ENCODE assay signal across 21 mouse cellular contexts in the genomic region with DNA sequence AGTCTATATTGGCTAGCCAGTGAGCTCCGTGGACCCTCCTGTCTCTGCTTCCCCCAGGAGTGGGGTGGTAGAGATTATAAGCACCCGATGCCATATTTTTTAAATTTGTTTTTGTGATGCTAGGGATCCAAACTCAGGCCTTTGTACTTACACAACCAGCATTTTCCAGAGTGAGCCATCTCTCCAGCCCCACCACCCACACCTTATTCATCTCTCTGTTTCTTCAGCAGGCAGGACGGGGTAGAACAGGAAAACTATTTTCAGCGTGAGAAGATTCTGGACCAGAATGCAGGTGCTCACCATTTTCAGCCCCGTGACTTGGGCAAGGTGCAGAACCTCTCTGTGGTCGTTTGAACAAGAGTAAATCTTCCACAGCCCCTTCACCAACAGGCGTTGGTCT. TPM values are rescaled to one million over a fixed set of nuclear protein-coding genes. Genes with fewer than 3 reads are reported as not detected.
"Had no signal": no experiment of that assay in that cellular context is flagged by ENCODE, and none has a peak within 500 bp of the region (broad histone marks: within the 10 kb centered on the region; RNA-seq: fewer than 3 reads in every experiment).

No protein-coding gene starts in this region.

- DNase-seq: liver, postnatal 0 days; lung, adult 2 months; lung, postnatal 14 days; lung, postnatal 36 days; retina, postnatal 1 day; right cerebral cortex, postnatal 14 days; right cerebral cortex, postnatal 4 days; spleen, adult 18-20 months; thymus, adult 18-20 months; thymus, postnatal 14 days; thymus, postnatal 4 days had no signal

- H3K27ac ChIP-seq: liver, embryonic 15.5 days; macrophage; midbrain, embryonic 13.5 days; midbrain, embryonic 15.5 days; neural tube, embryonic 12.5 days had no signal

- H3K4me3 ChIP-seq: liver, embryonic 15.5 days; lung, embryonic 15.5 days; megakaryocyte, embryonic 14.5 days; midbrain, embryonic 13.5 days; midbrain, embryonic 15.5 days; neural tube, embryonic 12.5 days had no signal

- H3K4me1 ChIP-seq: liver, embryonic 15.5 days; midbrain, embryonic 15.5 days; neural tube, embryonic 12.5 days had no signal

RNA-seq across cellular contexts. Expression of gene Ptpn5, which starts 34.2 kb away (rescaled TPM):
- total RNA-seq: megakaryocyte progenitor cell, adult 5-6 weeks; monocyte, adult 5-6 weeks; neutrophil, adult 5-6 weeks had no signal
- polyA plus RNA-seq: liver, embryonic 15.5 days; liver, postnatal 0 days; macrophage had no signal
